Mouse (Mus musculus): ENCODE data around the gene Chrna9. TPM values are rescaled to one million over a fixed set of nuclear protein-coding genes. Genes with fewer than 3 reads are reported as not detected.

Gene Chrna9
- polyA plus RNA-seq, 1 experiment from 2014 or later: not detected

DNA sequence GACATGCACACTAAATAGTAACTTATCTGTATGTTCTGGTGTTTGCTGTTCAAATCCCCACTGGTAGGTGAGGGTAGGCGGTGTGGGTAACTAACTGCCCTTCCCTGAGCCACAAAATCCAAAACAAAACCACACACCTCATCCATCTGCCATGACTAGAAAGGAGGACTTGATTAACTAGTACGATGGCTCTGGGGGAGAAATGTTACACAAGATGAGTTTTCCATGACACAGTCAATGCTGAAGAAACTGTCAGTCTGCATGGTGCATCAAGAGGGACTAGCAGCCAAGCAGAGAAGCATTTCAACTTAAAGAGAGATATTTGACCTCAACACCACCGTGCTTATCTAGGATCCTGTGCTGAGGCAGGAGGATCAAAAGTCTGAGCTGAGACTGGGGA is 36.0 kb upstream of the Chrna9 start:
- Histone ChIP-seq H3K36me3 (ENCODE audit: control insufficient read depth, insufficient read depth, low read length) (no peaks in the 10 kb centered on the region), H3K27me3 (replicated peaks; ENCODE audit: control insufficient read depth, insufficient read depth, low read length) (no peaks in the 10 kb centered on the region), H3K9me3 (ENCODE audit: control insufficient read depth, low read length) (peaks cover 5% of the 10 kb centered on the region; the same call in 1 of the 2 replicates), H3K4me3 (ENCODE audit: low read depth, low read length) (no peak overlapping the region), H3K4me1 (replicated peaks; ENCODE audit: control insufficient read depth, insufficient read depth, low read length) (no peaks in the 10 kb centered on the region), H3K27ac (ENCODE audit: low read depth) (no peak overlapping the region), H3K4me2 (ENCODE audit: low read length) (no peak overlapping the region), H3K9ac (ENCODE audit: low read length) (no peak overlapping the region)
- ATAC-seq (replicated peaks; ENCODE audit: low FRiP score, low TSS enrichment, low read depth) (no peak), DNase-seq (ENCODE audit: low spot score) (no peak)
- 88% methylated on average over 3 of the region's 3 CpGs for WGBS

DNA sequence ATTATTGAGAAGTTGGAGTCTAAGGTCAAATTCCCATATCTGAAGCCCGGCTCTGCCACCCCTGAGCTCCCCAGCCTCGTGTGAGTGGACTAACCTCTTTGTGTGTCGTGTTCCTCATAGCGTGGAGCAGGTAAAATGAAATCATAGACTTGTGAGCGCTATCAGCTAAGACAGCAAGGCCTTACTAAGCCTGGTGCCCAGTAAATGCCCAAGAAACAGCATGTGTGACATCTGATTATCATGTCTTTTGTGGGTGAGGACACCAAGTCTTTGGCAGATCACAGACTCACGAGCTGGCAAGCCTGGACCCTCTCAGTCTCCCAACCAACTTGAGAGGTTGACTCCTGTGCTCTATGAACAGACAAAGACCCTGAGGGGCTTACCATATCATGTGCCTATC is 34.6 kb upstream of the Chrna9 start:
- no peak overlapping the region for H3K9ac ChIP-seq (ENCODE audit: low read length)
- H3K4me1 ChIP-seq (replicated peaks; ENCODE audit: control insufficient read depth, insufficient read depth, low read length): no peaks in the 10 kb centered on the region
- H3K4me3 ChIP-seq (ENCODE audit: low read depth, low read length): no peak overlapping the region
- DNase-seq (ENCODE audit: low spot score) (no peak), ATAC-seq (replicated peaks; ENCODE audit: low FRiP score, low TSS enrichment, low read depth) (no peak)
- no peaks in the 10 kb centered on the region for H3K36me3 ChIP-seq (ENCODE audit: control insufficient read depth, insufficient read depth, low read length)
- WGBS: 89% methylated on average over 6 of the region's 6 CpGs
- H3K27me3 ChIP-seq (replicated peaks; ENCODE audit: control insufficient read depth, insufficient read depth, low read length): no peaks in the 10 kb centered on the region
- no peak overlapping the region for H3K27ac ChIP-seq (ENCODE audit: low read depth)
- H3K9me3 ChIP-seq (ENCODE audit: control insufficient read depth, low read length): peaks cover 13% of the 10 kb centered on the region
- no peak overlapping the region for H3K4me2 ChIP-seq (ENCODE audit: low read length)

GRCm38 (mm10) chr5:65900862-65901265 is 33.9 kb upstream of the Chrna9 start:
- Histone ChIP-seq H3K4me3 (ENCODE audit: low read depth, low read length) (no peak overlapping the region), H3K36me3 (ENCODE audit: control insufficient read depth, insufficient read depth, low read length) (no peaks in the 10 kb centered on the region), H3K4me2 (ENCODE audit: low read length) (no peak overlapping the region), H3K27ac (ENCODE audit: low read depth) (no peak overlapping the region), H3K9me3 (ENCODE audit: control insufficient read depth, low read length) (peaks cover 13% of the 10 kb centered on the region), H3K27me3 (replicated peaks; ENCODE audit: control insufficient read depth, insufficient read depth, low read length) (no peaks in the 10 kb centered on the region), H3K4me1 (replicated peaks; ENCODE audit: control insufficient read depth, insufficient read depth, low read length) (no peaks in the 10 kb centered on the region), H3K9ac (ENCODE audit: low read length) (no peak overlapping the region)
- ATAC-seq (replicated peaks; ENCODE audit: low FRiP score, low TSS enrichment, low read depth) (no peak), DNase-seq (ENCODE audit: low spot score) (no peak)
- WGBS: 68% methylated on average over 7 of the region's 7 CpGs

DNA sequence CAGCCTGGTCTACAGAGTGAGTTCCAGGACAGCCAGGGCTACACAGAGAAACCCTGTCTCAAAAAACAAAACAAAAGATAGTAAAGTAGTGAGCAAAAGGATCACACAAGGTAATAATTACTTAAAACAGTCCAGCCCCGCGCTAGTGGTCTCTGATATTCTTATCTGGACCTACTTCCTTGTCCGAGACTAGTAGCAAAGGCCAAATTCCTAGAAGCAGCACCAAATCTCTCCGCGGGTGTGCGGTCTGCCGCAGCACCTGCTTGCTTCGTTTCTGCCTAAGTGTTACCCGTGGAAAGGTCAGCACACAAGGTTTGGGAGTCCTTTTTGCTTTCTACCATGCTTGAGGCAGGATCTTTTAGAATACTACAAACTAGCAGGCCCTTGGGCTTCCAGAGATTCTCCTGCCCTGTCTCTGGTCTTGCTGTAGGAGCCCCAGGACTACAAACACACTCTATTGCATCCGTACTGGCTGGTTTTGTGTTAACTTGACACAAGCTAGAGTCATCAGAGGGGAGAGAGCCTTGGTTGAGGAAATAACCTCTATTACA is 32.8 kb upstream of the Chrna9 start:
- Histone ChIP-seq H3K4me3 (ENCODE audit: low read depth, low read length) (no peak overlapping the region), H3K4me2 (ENCODE audit: low read length) (no peak overlapping the region), H3K36me3 (ENCODE audit: control insufficient read depth, insufficient read depth, low read length) (no peaks in the 10 kb centered on the region), H3K27ac (ENCODE audit: low read depth) (no peak overlapping the region), H3K27me3 (replicated peaks; ENCODE audit: control insufficient read depth, insufficient read depth, low read length) (no peaks in the 10 kb centered on the region), H3K4me1 (replicated peaks; ENCODE audit: control insufficient read depth, insufficient read depth, low read length) (no peaks in the 10 kb centered on the region), H3K9me3 (ENCODE audit: control insufficient read depth, low read length) (peaks cover 13% of the 10 kb centered on the region), H3K9ac (ENCODE audit: low read length) (no peak overlapping the region)
- DNase-seq (ENCODE audit: low spot score) (no peak), ATAC-seq (replicated peaks; ENCODE audit: low FRiP score, low TSS enrichment, low read depth) (no peak)
- WGBS: 88% methylated on average over 10 of the region's 10 CpGs

GRCm38 (mm10) chr5:65902811-65903210 is 31.9 kb upstream of the Chrna9 start:
- peaks cover 13% of the 10 kb centered on the region for H3K9me3 ChIP-seq (ENCODE audit: control insufficient read depth, low read length)
- no peak overlapping the region for H3K9ac ChIP-seq (ENCODE audit: low read length)
- 91% methylated on average over 9 of the region's 9 CpGs for WGBS
- no peak overlapping the region for H3K4me2 ChIP-seq (ENCODE audit: low read length)
- H3K4me3 ChIP-seq (ENCODE audit: low read depth, low read length): no peak overlapping the region
- no peaks in the 10 kb centered on the region for H3K27me3 ChIP-seq (replicated peaks; ENCODE audit: control insufficient read depth, insufficient read depth, low read length)
- ATAC-seq (replicated peaks; ENCODE audit: low FRiP score, low TSS enrichment, low read depth) (no peak), DNase-seq (ENCODE audit: low spot score) (no peak)
- no peaks in the 10 kb centered on the region for H3K36me3 ChIP-seq (ENCODE audit: control insufficient read depth, insufficient read depth, low read length)
- no peak overlapping the region for H3K27ac ChIP-seq (ENCODE audit: low read depth)
- no peaks in the 10 kb centered on the region for H3K4me1 ChIP-seq (replicated peaks; ENCODE audit: control insufficient read depth, insufficient read depth, low read length)

- Histone ChIP-seq H3K36me3 (ENCODE audit: control insufficient read depth, insufficient read depth, low read length) (no peaks in the 10 kb centered on the region), H3K4me3 (ENCODE audit: low read depth, low read length) (no peak overlapping the region), H3K9ac (ENCODE audit: low read length) (no peak overlapping the region), H3K4me2 (ENCODE audit: low read length) (no peak overlapping the region), H3K4me1 (replicated peaks; ENCODE audit: control insufficient read depth, insufficient read depth, low read length) (no peaks in the 10 kb centered on the region), H3K9me3 (ENCODE audit: control insufficient read depth, low read length) (peaks cover 13% of the 10 kb centered on the region), H3K27me3 (replicated peaks; ENCODE audit: control insufficient read depth, insufficient read depth, low read length) (no peaks in the 10 kb centered on the region), H3K27ac (ENCODE audit: low read depth) (no peak overlapping the region)
- 92% methylated on average over 4 of the region's 4 CpGs for WGBS
- no peak for ATAC-seq (replicated peaks; ENCODE audit: low FRiP score, low TSS enrichment, low read depth)
- DNase-seq (ENCODE audit: low spot score): no peak
Observed at GRCm38 (mm10) chr5:65904476-65904875, 30.2 kb upstream of the Chrna9 start.

DNA sequence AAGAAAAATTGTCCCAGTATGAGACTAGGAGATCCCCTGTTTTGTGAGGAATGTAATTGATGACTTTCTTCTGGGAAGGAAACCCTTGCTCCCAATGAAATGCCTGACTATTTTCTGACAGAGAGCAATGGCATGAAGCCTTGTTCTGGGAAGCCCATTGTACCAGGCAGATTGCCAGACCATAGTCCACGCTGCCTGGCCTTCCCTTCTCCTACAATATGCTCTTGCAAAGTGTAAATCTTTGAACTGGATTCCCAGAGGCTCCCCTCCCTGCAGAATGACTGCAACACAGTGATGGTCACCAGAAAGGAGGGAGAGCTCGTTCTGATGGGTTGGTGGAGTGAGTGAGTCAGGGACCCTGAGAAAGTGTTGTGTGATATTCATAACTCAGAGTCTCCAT is 26.0 kb upstream of the Chrna9 start:
- no peak overlapping the region for H3K9ac ChIP-seq (ENCODE audit: low read length)
- no peak overlapping the region for H3K27ac ChIP-seq (ENCODE audit: low read depth)
- H3K36me3 ChIP-seq (ENCODE audit: control insufficient read depth, insufficient read depth, low read length): no peaks in the 10 kb centered on the region
- ATAC-seq (replicated peaks; ENCODE audit: low FRiP score, low TSS enrichment, low read depth) (no peak), DNase-seq (ENCODE audit: low spot score) (no peak)
- peaks cover 8% of the 10 kb centered on the region for H3K9me3 ChIP-seq (ENCODE audit: control insufficient read depth, low read length)
- H3K27me3 ChIP-seq (replicated peaks; ENCODE audit: control insufficient read depth, insufficient read depth, low read length): no peaks in the 10 kb centered on the region
- H3K4me1 ChIP-seq (replicated peaks; ENCODE audit: control insufficient read depth, insufficient read depth, low read length): no peaks in the 10 kb centered on the region
- WGBS: 62% methylated on average over 2 of the region's 2 CpGs
- no peak overlapping the region for H3K4me2 ChIP-seq (ENCODE audit: low read length)
- H3K4me3 ChIP-seq (ENCODE audit: low read depth, low read length): no peak overlapping the region

DNA sequence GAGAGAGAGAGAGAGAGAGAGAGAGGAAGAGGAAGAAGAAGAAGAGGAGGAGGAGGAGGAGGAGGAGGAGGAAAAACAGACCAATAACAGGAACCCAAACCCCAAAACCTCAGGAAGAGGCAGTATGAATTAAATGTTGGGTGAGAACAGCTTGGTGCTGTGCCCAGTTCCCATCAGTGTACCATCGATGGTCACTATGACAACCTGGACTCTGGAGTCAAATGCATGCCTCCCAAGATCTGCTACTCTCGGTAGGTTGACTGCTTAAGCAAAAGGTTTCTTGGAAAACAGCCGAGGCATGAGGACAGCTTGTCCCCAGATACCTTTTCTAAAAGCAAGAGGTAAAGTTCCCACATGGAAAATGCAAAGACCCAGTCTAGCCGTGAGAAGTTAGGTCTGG is 25.4 kb upstream of the Chrna9 start:
- no peaks in the 10 kb centered on the region for H3K4me1 ChIP-seq (replicated peaks; ENCODE audit: control insufficient read depth, insufficient read depth, low read length)
- no peak overlapping the region for H3K9ac ChIP-seq (ENCODE audit: low read length)
- no peak overlapping the region for H3K27ac ChIP-seq (ENCODE audit: low read depth)
- H3K36me3 ChIP-seq (ENCODE audit: control insufficient read depth, insufficient read depth, low read length): no peaks in the 10 kb centered on the region
- ATAC-seq (replicated peaks; ENCODE audit: low FRiP score, low TSS enrichment, low read depth) (no peak), DNase-seq (ENCODE audit: low spot score) (no peak)
- H3K27me3 ChIP-seq (replicated peaks; ENCODE audit: control insufficient read depth, insufficient read depth, low read length): no peaks in the 10 kb centered on the region
- peaks cover 7% of the 10 kb centered on the region for H3K9me3 ChIP-seq (ENCODE audit: control insufficient read depth, low read length)
- no peak overlapping the region for H3K4me3 ChIP-seq (ENCODE audit: low read depth, low read length)
- no peak overlapping the region for H3K4me2 ChIP-seq (ENCODE audit: low read length)
- 83% methylated on average over 4 of the region's 4 CpGs for WGBS

- ATAC-seq (replicated peaks; ENCODE audit: low FRiP score, low TSS enrichment, low read depth) (no peak), DNase-seq (ENCODE audit: low spot score) (no peak)
- Histone ChIP-seq H3K9me3 (ENCODE audit: control insufficient read depth, low read length) (no peaks in the 10 kb centered on the region), H3K4me1 (replicated peaks; ENCODE audit: control insufficient read depth, insufficient read depth, low read length) (no peaks in the 10 kb centered on the region), H3K4me2 (ENCODE audit: low read length) (no peak overlapping the region), H3K9ac (ENCODE audit: low read length) (no peak overlapping the region), H3K36me3 (ENCODE audit: control insufficient read depth, insufficient read depth, low read length) (no peaks in the 10 kb centered on the region), H3K4me3 (ENCODE audit: low read depth, low read length) (no peak overlapping the region), H3K27me3 (replicated peaks; ENCODE audit: control insufficient read depth, insufficient read depth, low read length) (no peaks in the 10 kb centered on the region), H3K27ac (ENCODE audit: low read depth) (no peak overlapping the region)
- WGBS: 83% methylated on average over 4 of the region's 4 CpGs
Observed at GRCm38 (mm10) chr5:65910398-65910797, 24.3 kb upstream of the Chrna9 start.
